Mouse (Mus musculus): ENCODE measurements around the gene Rbm11.
A peak's percentile ranks its signal among the peaks of the same experiment; 100 is the strongest.

The Rbm11 gene

DNA sequence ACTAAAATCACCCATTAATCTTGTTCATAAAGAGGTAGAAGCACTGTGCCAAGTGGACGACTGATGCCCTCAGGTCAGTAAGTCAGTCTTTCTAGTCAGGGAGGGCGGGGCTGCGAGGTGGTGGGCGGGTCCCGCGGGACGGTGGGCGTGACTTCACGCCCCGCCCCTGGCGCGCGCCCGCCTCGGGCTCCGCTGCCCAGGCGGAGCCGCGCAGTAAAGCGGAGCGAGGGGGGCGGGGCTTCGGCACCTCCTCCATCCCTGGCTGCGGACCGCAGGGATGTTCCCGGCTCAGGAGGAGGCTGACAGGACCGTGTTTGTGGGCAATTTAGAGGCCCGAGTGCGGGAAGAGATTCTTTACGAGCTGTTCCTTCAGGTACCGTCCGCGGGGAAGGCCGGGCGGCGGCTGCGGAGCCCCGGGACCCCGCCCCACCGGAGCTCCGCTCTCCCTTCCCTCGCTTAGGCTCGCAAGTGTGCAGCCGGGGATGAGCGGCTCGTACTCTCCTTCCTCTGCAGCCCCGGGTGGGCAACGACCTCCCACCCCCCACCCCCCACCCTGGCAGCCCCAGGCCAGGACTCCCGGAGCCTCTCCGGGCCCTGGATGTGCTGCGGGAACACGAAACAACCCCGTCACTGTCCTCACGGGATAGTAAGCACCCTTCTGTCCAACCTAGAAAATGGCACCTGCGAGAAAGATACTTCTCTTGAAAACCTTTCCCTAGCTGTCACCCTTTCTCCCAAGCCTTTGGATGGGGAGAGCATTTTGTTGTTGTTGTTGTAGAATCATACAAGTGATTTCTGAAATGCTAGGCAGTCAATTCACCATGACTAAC is at the start of gene Rbm11:
Gene Rbm11, plus strand, starts transcription at position 174 of the 830 bp plus-strand sequence.
- peak; percentile 85 for DNase-seq

DNA sequence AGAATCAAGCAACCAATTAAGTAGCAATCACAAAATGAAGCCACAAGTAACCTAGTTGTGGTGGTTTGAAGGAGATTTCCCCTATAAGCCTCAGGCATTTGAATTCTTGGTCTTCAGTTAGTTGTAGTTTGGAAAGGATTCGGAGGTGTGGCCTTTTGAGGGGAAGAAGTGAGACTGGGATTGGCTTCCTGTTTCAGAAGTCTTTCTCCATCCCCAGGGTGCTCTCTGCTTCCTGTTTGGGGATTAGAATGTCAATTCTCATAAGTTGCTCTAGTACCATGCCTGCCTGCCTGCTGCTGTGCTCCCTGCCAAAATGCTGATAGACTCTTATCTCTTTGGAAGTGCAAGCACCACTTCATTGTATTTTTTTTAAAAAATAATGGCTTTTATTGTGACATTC is 47.3 kb upstream of the Rbm11 start:
- no peak for DNase-seq

DNA sequence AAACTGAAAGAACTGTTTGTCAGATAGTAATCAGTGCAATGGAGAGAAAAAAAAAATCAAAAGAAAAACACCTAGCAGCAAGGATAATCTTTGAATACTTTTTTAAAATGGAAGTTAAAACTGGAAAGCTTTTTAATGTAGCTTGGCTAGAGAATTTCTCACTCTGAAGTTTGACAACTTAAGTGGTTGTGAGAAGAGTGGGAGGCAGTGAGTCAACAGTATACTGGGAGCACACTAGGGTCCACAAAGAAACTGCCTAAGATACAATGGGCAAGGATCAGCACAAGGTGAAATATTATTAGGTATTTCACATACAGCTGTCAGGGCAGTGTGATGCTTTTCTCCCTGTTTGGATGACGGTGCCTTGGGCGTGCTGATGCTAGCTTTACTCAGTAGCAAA is 29.7 kb upstream of the Rbm11 start:
- DNase-seq, result no peak

DNA sequence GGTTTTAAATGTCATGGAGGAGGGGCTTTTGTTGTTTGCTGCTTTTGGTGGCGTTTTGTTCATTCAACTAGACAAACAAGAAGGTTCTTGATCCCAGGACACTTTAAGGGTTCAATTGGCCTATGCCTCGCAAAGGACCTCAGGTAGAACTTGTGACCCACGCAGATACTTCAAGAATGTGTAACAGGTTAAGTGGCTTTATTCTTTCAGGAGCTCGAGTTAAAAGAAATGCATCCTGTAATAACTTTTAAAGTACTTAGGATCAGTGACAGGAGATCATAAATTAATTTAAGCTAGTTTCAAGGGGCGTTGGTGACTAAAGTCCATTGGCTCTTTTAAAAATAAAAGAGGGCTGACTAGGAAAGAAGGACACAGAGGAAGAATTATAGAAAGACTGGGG is 10.4 kb upstream of the Rbm11 start:
- DNase-seq, result no peak

DNA sequence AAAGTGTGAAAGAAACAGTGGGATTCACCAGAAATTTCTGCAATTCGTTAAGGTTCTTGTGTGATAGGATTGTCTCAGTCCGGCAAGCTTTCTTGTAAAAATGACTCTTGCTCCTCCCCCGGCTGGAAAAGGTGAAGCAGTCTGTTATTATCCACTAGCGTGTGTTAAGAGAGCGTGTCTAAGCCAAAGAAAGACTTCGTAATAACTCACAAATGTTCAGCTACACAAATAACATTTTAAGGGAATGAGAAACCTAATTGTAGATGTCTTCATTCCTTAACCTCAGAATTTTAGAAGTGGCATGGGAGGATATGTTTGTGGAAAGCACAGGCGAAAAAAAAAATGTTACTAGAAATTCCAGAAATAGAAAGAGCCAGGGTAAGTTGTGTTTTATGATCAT is 6.7 kb upstream of the Rbm11 start, which contains the start of gene Lipi:
Gene Lipi, minus strand, starts transcription at position 101 of the 400 bp plus-strand sequence.
- no peak for DNase-seq

DNA sequence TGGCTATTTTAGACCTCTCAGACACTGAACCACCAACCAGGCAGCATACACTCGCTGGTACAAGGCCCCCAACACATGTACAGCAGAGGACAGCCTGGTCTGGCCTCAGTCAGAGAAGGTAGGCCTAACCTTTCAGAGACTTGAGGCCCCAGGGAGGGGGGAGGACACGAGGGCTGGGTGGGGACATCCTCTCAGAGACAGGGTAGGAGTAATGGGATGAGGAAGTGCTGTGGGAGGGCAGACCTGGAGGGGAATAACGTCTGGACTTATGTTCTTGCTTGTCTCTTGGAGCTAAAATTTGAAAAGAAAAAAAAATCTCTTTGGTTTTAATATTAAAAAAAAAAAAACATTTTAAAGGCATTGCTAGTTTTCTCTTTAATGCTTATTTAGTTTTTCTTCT is 6.2 kb upstream of the Rbm11 start:
- no peak for DNase-seq

DNA sequence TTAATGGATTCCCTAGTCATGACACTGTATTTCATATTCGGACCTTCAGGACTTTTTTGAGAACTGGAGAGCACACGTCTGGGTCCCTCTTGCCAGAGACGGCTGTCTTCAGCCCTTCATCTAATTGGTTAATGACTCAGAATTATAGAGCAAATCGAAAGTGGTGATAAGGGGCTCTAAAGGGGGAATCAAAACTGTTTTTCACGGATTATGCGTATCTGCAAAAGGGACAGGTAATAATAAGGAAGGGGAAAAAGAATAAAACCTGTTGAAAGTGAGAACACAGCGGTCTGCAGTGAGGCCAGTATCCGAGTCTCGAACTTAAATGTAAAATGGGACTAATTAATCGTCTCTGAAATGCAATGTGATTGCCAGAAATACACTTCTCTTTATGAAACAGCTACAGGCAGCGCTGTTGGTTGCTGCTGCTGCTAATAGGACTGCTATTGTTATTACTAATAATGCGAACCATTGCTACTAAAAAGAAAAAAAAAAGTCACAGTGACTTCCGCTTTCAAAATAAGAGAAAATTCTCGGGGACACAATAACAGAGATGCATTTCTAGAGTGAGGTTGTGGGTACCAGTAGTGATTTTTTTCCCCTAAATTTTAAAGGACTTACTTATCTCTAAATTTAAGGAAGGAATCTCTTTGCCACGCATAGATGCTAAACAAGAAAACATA is 998 bp downstream of the Rbm11 start:
- DNase-seq, result no peak

DNA sequence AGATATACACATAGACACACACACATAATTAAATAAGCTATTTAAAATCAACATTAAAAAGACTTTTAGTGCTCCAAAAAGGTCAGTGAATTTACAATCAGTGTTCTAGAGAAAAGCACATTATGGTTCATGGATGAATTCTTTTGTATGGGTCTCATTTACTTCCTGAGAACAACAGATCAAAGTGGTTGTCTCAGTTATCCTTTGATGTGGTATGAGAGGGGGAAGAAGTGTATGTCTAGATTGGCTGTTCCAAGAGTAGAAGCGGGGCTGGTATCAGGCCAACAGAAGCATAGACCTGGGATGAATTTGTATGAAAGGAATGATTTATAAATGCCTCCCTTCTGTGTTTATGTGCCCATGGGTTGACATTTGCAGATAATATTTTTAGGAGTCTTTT is 13.8 kb downstream of the Rbm11 start:
- DNase-seq, result no peak

DNA sequence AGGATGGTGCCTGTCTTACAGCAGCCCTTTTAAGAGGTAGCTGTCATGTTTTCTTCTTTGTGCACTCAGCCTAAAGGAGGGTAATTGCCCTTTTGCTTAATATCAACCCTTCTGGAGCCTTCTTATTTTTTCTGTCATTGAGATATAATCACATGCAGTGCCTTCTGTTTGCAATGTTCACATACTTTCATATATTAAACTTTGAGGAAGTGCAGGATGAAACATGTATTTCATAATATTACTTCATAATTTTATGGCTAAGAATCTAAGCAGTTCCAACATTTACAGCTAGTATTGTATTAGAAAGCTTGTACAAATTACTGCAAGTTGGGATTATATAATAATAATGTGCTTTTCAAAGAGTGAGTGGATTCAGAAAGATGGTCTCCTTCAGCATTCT is 19.9 kb downstream of the Rbm11 start:
- no peak for DNase-seq

DNA sequence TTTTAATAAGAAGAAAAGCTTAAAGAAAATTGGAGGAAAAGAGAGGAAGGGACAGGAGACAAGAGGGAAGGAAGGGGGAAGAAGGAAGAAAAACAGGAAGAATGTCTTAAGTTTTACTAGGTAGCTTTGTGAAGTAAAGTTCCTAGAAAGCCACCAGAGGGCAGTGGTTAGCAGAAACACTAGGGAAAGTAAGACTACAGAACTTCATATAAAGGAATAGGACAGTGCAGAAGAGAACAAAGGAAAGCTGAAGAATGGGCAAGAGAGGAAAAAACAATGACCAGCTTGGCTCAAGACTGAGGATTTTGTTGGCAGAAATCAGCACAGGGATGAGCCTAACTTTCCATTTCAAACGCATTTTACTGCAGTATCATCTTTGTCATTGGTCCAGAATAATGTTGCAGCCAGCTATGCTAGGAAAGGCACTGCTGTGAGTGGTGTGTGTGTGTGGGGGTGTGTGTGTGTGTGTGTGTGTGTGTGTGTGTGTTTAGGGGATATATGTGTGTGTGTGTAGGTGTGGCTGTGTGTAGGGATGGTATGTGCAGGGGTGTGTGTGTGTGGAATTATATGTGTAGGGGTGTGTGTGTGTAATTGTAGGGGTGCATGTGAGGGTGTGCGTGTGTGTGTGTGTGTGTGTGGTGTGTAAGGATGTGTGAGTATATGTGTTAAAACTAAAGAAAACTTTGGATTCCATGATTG is 25.2 kb downstream of the Rbm11 start:
- peak; percentile 40 for DNase-seq

DNA sequence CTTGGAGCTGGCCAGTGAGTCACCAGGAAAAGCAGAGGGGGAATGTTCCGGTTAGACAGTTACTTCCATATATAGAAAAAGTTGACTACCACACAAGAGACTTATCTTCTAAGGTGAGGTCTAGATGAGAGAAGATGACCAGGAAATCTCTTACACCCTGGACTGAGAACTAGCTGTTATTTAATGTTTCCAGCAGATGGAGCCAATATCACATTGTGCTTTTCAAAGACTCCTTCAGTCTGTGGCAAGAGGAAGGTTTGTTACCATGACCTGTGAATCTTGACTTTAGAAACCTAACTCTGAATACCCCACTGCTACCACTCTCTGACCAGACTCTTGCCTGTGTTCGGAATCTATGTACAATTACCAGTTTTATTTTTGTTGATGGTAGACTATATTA is 35.2 kb downstream of the Rbm11 start:
- no peak for DNase-seq
